Mouse (Mus musculus): ENCODE data around the gene Eif4g2.

DNA sequence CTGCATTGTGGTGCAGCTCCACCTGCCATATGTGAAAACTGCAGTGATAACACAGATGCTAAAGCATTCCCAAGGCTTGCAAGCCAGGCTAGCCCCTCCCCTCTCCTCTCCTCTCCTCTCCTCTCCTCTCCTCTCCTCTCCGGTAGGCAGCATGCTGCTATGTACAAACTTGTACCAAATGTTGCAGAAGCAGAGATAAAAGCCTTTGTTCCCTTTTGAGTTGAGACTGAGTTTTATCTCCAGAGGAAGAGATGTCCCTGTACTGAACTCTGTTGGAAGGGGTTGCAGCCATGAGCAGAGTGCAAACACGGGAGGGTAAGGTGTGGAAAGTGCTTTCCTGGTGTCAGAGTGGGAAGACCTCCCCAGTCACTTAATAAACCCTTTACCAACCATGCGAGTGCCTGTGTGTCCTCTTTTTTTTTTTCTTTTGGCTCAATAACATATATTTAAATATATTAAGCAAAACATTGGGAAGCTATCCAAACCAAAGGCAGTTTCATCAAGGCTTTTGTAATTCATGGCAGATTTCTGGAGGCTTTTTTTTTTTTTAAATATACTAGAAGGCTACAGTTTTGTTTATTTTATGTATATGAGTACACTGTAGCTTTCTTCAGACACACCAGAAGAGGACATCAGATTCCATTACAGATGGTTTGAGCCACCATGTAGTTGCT, 26.7 kb downstream of the Eif4g2 start:
- TF ChIP-seq CTCF (IDR thresholded peaks at IDR 0.05; ENCODE audit: control insufficient read depth, insufficient read depth, insufficient replicate concordance, low read depth, low read length), result no peak
- TF ChIP-seq POLR2A (IDR thresholded peaks at IDR 0.05; ENCODE audit: control insufficient read depth, low read depth, low read length), result no peak

Measured in testis, adult 2 months (tissue).